Mouse (Mus musculus): ENCODE data around the gene Flg2. TPM values are rescaled to one million over a fixed set of nuclear protein-coding genes. Genes with fewer than 3 reads are reported as not detected.

Gene Flg2
- not detected for total RNA-seq (2021)
- long read RNA-seq, experiment 1, result 0 reads
- long read RNA-seq, experiment 2, result 0 reads

DNA sequence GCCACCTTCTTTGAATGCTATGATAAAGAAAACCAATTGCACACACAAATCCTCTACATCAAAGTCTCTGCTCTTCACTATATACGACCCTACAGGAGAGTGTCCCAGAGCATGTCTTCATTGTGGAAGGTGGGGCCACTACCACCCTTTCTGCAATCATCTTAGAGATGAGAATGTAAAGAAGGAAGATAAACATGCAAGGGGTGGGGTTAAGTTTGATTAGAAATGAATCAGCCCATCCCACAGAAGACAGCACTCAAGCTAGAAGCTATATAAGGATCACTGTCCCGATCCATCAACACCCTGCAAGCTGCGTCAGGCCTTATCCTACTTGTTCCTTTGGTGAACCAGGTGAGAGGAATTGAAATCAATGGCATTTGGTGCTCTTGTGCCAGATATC lies at the start of gene Flg2:
TSS of gene Flg2 (plus strand) at position 301 of the 400 bp plus-strand sequence.
- DNase-seq (ENCODE audit: low spot score in 2 of 2), result no peak

- DNase-seq (ENCODE audit: low spot score in 2 of 2), result no peak
Measured at GRCm38 (mm10) chr3:93162502-93162901, 34.6 kb upstream of the Flg2 start.

DNA sequence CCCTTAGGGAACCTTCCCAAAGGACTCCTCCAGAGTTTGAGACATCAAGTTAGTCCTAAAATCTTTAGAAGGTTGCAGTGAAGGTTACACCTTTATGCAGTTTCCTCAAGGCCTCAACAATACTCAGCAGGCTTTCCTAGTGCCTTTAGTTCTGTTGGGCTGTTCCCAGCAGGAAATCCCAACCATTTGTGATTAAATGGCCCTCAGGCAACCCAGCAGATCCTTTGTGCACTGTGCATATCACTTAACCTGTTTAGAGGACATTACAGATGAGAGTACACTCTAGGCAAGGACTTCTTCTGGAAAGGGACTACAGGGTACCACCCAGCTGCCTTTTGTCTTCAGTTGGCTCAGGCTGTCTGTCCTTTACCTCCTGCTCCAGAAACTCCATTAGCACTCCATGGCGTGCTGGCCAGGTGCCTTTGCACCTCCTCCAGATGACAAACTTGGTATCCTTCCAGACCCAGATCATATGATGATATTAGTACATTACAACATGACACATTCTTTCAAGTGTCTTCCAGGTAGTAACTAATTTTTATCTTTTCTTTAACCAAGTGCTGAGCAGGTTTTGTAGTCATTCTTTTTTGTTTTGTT lies 34.0 kb upstream of the Flg2 start:
- DNase-seq (ENCODE audit: low spot score in 2 of 2), result no peak

GRCm38 (mm10) chr3:93180856-93181255 lies 16.2 kb upstream of the Flg2 start:
- DNase-seq (ENCODE audit: low spot score in 2 of 2), result peak in 1 of 2 experiments; percentile 1

- no peak for DNase-seq (ENCODE audit: low spot score in 2 of 2)
Measured at GRCm38 (mm10) chr3:93201955-93202354, 4.9 kb downstream of the Flg2 start.

DNA sequence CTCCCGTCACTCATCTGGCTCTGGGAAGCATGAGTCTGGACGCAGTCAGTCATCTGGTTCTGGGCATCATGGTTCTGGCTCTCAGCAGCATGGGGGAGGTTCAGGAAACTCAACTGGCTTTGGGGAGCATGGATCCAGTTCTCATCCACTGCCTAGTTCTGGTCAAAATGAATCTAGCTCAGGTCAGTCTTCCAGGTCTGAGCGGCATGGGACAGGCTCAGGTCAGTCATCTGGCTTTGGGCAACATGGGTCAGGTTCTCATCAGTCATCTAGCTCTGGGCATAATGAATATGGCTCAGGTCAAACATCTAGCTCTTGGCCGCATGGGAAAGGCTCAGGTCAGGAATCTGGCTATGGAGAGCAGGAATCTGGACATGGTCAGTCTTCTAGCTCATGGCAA lies 5.4 kb downstream of the Flg2 start:
- no peak for DNase-seq (ENCODE audit: low spot score in 2 of 2)

Other genes with a start within 250 kb of the Flg2 start
- gene Lce3d, start 239.9 kb upstream of the Flg2 start, total RNA-seq (2021), result not detected
- not detected for gene Lce3e, start 230.2 kb upstream of the Flg2 start, total RNA-seq (2021)
- gene Lce3f, start 205.1 kb upstream of the Flg2 start, total RNA-seq (2021), result not detected
- not detected for gene Crct1, start 181.6 kb upstream of the Flg2 start, total RNA-seq (2021)
- gene Lce1m, start 178.2 kb upstream of the Flg2 start, total RNA-seq (2021), result not detected
- not detected for gene Gm4858, start 128.5 kb upstream of the Flg2 start, total RNA-seq (2021)
- not detected for gene Crnn, start 52.5 kb upstream of the Flg2 start, total RNA-seq (2021)
- not detected for gene Flg, start 76.2 kb downstream of the Flg2 start, total RNA-seq (2021)
- not detected for gene Hrnr, start 122.5 kb downstream of the Flg2 start, total RNA-seq (2021)
- not detected for gene Rptn, start 196.4 kb downstream of the Flg2 start, total RNA-seq (2021)
- 1 to 10 TPM in 1 of 2 experiments, under 1 TPM in 1; 0.90 to 1.0 TPM for gene Tchh, start 245.1 kb downstream of the Flg2 start, total RNA-seq (2021)

Data from layer of hippocampus, postnatal 14 days (tissue).